Mouse (Mus musculus) ES-Bruce4 (cell line): ENCODE measurements around the gene Clmn.

ENCODE experiments used
- CTCF ChIP-seq: IDR thresholded peaks from one replicate; pipeline ENCODE4 v1.8.1; 2011; ENCODE audit warnings: low read depth, low read length
- POLR2A ChIP-seq: IDR thresholded peaks from one replicate; pipeline ENCODE4 v1.8.1; 2011; ENCODE audit warnings: low read length; ENCODE audit not compliant: insufficient read depth

- TF ChIP-seq CTCF: no peak
- no peak for TF ChIP-seq POLR2A
These were observed 53.9 kb downstream of the Clmn start for GRCm38 (mm10) chr12:104810923-104811443.
